Mouse (Mus musculus) lung, embryonic 16.5 days (tissue): ENCODE measurements at regions not wholly inside any gene's neighbourhood (a gene's known extent, or its start where the extent isn't known, plus 50 kb on each side); places are given as distances from the start of the nearest gene placed in this dataset.

Source experiments
- ATAC-seq: fragments of 200-750 bp; cut with Nextera tagmentation; 2 replicates; pipeline ENCODE4 v1.8.0; 2017; ENCODE audit warnings: low read depth, mild to moderate bottlenecking, moderate library complexity
- H3K27ac ChIP-seq: fragments of 300-500 bp; sonication (generic); 2 replicates; pipeline ENCODE4 v1.5.1; 2014; ENCODE audit warnings: mild to moderate bottlenecking, control low read depth, low read length
- H3K27me3 ChIP-seq: fragments of 300-500 bp; sonication (generic); 2 replicates; pipeline ENCODE4 v1.6.1; 2014; ENCODE audit warnings: low read depth, low read length, mixed read lengths; ENCODE audit not compliant: control insufficient read depth, insufficient read depth
- H3K36me3 ChIP-seq: fragments of 300-500 bp; sonication (generic); 2 replicates; pipeline ENCODE4 v1.6.1; 2014; ENCODE audit warnings: low read length; ENCODE audit not compliant: control insufficient read depth, insufficient read depth
- H3K4me1 ChIP-seq: fragments of 300-500 bp; sonication (generic); replicated peaks from 2 replicates; pipeline ENCODE4 v1.6.1; 2014; ENCODE audit warnings: low read length, mixed read lengths; ENCODE audit not compliant: control insufficient read depth, insufficient read depth
- H3K4me2 ChIP-seq: fragments of 300-500 bp; sonication (generic); 2 replicates; pipeline ENCODE4 v1.6.1; 2014; ENCODE audit warnings: low read depth, low read length, control low read depth
- H3K4me3 ChIP-seq: fragments of 300-500 bp; sonication (generic); 2 replicates; pipeline ENCODE4 v1.5.1; 2014; ENCODE audit warnings: mild to moderate bottlenecking, low read length, control low read depth
- H3K9ac ChIP-seq: fragments of 300-500 bp; sonication (generic); 2 replicates; pipeline ENCODE4 v1.6.1; 2014; ENCODE audit warnings: low read length, control low read depth
- H3K9me3 ChIP-seq: fragments of 300-500 bp; sonication (generic); 2 replicates; pipeline ENCODE4 v1.6.1; 2016; ENCODE audit warnings: low read length; ENCODE audit not compliant: control insufficient read depth
- WGBS: fragments of 180-500 bp; shearing (Covaris S2); extraction: QIAGEN DNeasy Blood & Tissue Kit; methylation state at CpG from one replicate; pipeline ENCODE4 v1.1.7; 2014; 5-methylcytosine and 5-hydroxymethylcytosine counted together

GRCm38 (mm10) chr16:3231566-3231965 is 359.3 kb upstream of the Olfr161 start:
- no peak overlapping the region for H3K9ac ChIP-seq
- 66% methylated on average over 3 of the region's 3 CpGs for WGBS
- ATAC-seq: peak; percentile 29; the same call in 1 of the 2 replicates
- H3K36me3 ChIP-seq: no peaks in the 10 kb centered on the region
- H3K4me3 ChIP-seq: no peak overlapping the region
- H3K27ac ChIP-seq: no peak overlapping the region
- no peaks in the 10 kb centered on the region for H3K4me1 ChIP-seq
- H3K9me3 ChIP-seq: peaks cover 40% of the 10 kb centered on the region
- H3K27me3 ChIP-seq: no peaks in the 10 kb centered on the region
- H3K4me2 ChIP-seq: no peak overlapping the region

GRCm38 (mm10) chr16:3232610-3233009 is 358.2 kb upstream of the Olfr161 start:
- Histone ChIP-seq H3K9me3 (peaks cover 43% of the 10 kb centered on the region), H3K4me2 (no peak overlapping the region), H3K4me3 (no peak overlapping the region), H3K9ac (no peak overlapping the region), H3K36me3 (no peaks in the 10 kb centered on the region), H3K27ac (no peak overlapping the region), H3K27me3 (no peaks in the 10 kb centered on the region), H3K4me1 (no peaks in the 10 kb centered on the region)
- no peak for ATAC-seq
- 45% methylated on average over 2 of the region's 2 CpGs for WGBS

DNA sequence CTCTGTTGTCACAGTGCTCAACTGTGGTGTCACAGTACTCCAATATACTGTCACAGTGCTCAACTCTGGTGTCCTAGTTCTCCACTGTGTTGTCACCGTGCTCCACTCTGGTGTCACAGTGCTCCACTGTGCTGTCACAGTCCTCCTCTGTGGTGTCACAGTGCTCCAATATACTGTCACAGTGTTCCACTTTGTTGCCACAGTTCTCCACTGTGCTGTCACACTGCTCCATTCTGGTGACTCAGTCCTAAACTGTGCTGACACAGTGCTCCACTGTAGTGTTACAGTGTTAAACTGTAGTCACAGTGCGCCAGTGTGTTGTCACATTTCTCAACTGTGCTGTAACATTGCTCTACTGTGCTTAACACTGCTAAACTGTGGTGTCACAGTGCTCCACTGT is 356.8 kb upstream of the Olfr161 start:
- Histone ChIP-seq H3K27ac (no peak overlapping the region), H3K4me3 (no peak overlapping the region), H3K9me3 (peaks cover 51% of the 10 kb centered on the region), H3K4me2 (no peak overlapping the region), H3K9ac (no peak overlapping the region), H3K4me1 (no peaks in the 10 kb centered on the region), H3K27me3 (no peaks in the 10 kb centered on the region), H3K36me3 (no peaks in the 10 kb centered on the region)
- WGBS: 42% methylated on average over 2 of the region's 2 CpGs
- peak; percentile 21 for ATAC-seq

- no peak overlapping the region for H3K4me3 ChIP-seq
- 60% methylated on average over 5 of the region's 5 CpGs for WGBS
- H3K27ac ChIP-seq: no peak overlapping the region
- H3K9ac ChIP-seq: no peak overlapping the region
- peaks cover 36% of the 10 kb centered on the region for H3K9me3 ChIP-seq
- no peaks in the 10 kb centered on the region for H3K4me1 ChIP-seq
- no peaks in the 10 kb centered on the region for H3K27me3 ChIP-seq
- H3K36me3 ChIP-seq: no peaks in the 10 kb centered on the region
- no peak for ATAC-seq
- no peak overlapping the region for H3K4me2 ChIP-seq
These were observed 349.7 kb upstream of the Olfr161 start for GRCm38 (mm10) chr16:3240982-3241719.

GRCm38 (mm10) chr16:3241939-3242338 is 348.9 kb upstream of the Olfr161 start:
- H3K27ac ChIP-seq: no peak overlapping the region
- no peaks in the 10 kb centered on the region for H3K36me3 ChIP-seq
- no peak overlapping the region for H3K4me2 ChIP-seq
- H3K4me3 ChIP-seq: no peak overlapping the region
- H3K27me3 ChIP-seq: no peaks in the 10 kb centered on the region
- no peaks in the 10 kb centered on the region for H3K4me1 ChIP-seq
- ATAC-seq: no peak
- H3K9me3 ChIP-seq: peaks cover 33% of the 10 kb centered on the region
- WGBS: 49% methylated on average over 1 of the region's 1 CpGs
- no peak overlapping the region for H3K9ac ChIP-seq

GRCm38 (mm10) chr16:3246422-3246821 is 344.4 kb upstream of the Olfr161 start:
- H3K27ac ChIP-seq: no peak overlapping the region
- ATAC-seq: no peak
- H3K4me1 ChIP-seq: no peaks in the 10 kb centered on the region
- H3K9ac ChIP-seq: no peak overlapping the region
- H3K4me2 ChIP-seq: no peak overlapping the region
- H3K9me3 ChIP-seq: peaks cover 15% of the 10 kb centered on the region
- H3K27me3 ChIP-seq: no peaks in the 10 kb centered on the region
- no peak overlapping the region for H3K4me3 ChIP-seq
- H3K36me3 ChIP-seq: no peaks in the 10 kb centered on the region

DNA sequence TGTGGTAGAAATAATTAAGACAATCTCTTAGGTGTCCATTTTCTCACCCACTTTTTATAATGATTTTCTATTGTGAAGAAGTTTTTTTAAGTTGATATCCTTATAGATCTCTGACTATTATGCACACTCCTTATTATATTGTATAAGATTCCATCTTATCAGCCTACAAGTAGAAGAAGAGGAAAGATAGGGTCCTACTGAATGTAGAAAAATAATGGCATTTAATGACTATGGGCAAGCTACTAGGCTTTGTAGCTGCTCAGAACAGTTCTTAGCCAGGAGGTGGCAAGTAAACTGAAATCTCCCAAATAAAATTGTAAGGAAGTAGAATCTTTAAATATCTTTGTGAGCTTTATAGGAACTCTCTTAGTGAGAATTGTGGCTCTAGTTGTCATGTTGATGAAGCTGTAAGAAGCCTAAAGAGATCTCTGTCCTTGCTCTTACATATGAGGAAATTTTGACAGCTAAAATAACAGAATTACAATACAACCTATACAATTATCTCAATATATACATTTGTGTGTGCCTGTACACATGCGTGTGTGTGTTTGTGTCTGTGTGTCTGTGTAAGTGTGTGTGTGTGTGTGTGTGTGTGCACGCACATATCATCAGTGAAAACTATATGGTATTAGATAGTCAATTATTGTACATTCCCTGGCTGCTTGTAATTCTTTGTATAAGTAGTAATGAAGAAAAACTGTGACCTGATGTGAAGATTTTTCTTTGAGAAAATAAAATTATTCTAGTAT is 343.7 kb upstream of the Olfr161 start:
- H3K9me3 ChIP-seq: peaks cover 13% of the 10 kb centered on the region
- no peaks in the 10 kb centered on the region for H3K27me3 ChIP-seq
- no peak overlapping the region for H3K9ac ChIP-seq
- H3K36me3 ChIP-seq: no peaks in the 10 kb centered on the region
- H3K4me1 ChIP-seq: no peaks in the 10 kb centered on the region
- no peak overlapping the region for H3K4me3 ChIP-seq
- H3K27ac ChIP-seq: no peak overlapping the region
- ATAC-seq: no peak
- no peak overlapping the region for H3K4me2 ChIP-seq
- 40% methylated on average over 2 of the region's 2 CpGs for WGBS

GRCm38 (mm10) chr16:3247755-3248110 is 343.1 kb upstream of the Olfr161 start:
- no peaks in the 10 kb centered on the region for H3K27me3 ChIP-seq
- 49% methylated on average over 2 of the region's 2 CpGs for WGBS
- no peaks in the 10 kb centered on the region for H3K36me3 ChIP-seq
- H3K9ac ChIP-seq: no peak overlapping the region
- H3K9me3 ChIP-seq: peaks cover 13% of the 10 kb centered on the region
- H3K4me1 ChIP-seq: no peaks in the 10 kb centered on the region
- no peak; the same call in 1 of the 2 replicates for ATAC-seq
- H3K4me2 ChIP-seq: no peak overlapping the region
- H3K27ac ChIP-seq: no peak overlapping the region
- no peak overlapping the region for H3K4me3 ChIP-seq

DNA sequence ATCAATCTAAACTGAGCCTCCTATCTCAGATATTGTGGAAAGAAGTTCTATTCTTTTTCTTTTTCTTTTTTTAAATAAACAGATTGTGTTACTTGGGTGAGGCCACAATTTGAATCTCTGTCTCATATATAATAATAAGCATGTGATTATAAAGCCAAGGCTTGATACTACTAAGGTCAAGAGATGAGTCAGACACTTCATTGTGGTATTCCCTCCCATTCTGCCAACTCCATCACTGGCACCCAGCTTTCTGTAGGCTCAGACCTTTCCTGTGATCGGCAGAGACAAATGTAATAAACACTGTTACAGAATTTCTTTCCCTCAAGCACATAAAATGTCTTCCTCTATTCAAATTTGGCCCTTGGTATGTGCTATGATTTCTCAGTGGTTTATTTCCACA is 337.0 kb upstream of the Olfr161 start:
- Histone ChIP-seq H3K4me2 (no peak overlapping the region), H3K9ac (no peak overlapping the region), H3K4me1 (no peaks in the 10 kb centered on the region), H3K36me3 (no peaks in the 10 kb centered on the region), H3K27ac (no peak overlapping the region), H3K27me3 (no peaks in the 10 kb centered on the region), H3K9me3 (peaks cover 19% of the 10 kb centered on the region), H3K4me3 (no peak overlapping the region)
- 33% methylated on average over 1 of the region's 1 CpGs for WGBS
- ATAC-seq: no peak
